Mouse (Mus musculus): Measurements from ENCODE around the gene Tyrobp.

The Tyrobp gene

DNA sequence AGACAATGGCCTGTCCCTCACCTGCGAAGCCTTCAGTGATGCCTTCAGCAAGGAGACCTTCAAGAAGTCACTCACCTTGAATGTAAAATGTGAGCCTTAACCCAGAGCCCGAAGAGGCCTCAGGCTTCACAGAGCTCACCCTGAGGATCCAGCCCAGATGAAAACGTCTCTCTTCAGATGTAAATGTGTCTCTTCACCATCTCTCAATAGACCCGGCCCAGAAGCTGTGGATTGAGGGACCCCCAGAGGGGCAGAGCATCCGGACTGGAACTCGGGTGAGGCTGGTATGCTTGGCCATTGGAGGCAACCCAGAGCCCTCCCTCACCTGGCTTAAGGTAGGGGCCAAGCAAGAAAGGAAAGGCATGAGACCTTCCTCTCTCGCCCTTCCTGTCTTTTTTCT, 50.0 kb downstream of the Tyrobp start:
- DNase-seq (ENCODE audit: low spot score in 2 of 2): no peak

DNA sequence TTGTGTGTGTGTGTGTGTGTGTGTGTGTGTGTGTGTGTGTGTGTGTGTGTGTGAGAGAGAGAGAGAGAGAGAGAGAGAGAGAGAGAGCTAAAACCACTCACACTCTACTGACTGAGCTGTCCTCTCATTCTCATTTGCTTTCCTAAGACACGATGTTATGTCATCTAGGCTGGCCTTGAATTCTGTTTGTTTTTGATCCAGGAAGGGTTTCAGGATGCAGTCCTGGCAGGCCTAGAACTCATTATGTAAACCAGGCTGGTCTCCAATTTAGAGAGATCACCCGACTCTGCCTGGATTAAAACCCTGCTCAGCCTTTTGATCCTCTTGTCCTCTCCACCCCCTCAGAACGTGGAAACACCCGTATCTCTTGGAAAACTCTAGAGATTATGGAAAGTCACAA, 50.4 kb downstream of the Tyrobp start:
- no peak for DNase-seq (ENCODE audit: low spot score in 2 of 2)

DNA sequence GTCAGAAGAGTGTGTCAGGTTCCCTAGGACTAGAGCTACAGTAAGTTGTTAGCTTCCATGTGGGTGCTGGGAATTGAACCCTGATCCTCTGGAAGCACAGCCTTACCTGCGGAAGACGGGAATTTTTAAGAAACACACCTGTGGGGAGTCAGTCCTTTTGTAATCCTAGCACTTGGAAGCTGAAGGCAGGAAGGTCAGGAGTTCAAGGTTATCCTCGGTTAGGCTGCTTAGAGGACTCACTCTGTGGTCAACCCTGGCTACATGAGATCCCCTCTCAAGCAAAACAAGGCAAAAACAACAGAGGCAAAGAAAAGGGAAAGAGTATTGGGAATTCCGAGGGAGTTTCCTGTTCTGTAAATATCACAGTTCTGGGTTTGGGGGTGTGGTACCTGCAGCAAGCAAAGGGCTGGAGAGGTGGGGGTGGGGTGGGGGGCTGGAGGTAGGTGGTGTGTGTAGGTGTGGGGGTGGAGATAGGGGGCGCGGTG, 51.3 kb downstream of the Tyrobp start:
- DNase-seq (ENCODE audit: low spot score in 2 of 2): no peak
